Mouse (Mus musculus) heart, adult 8-10 months (tissue): ENCODE results near the gene Casp2. TPM values are rescaled to one million over a fixed set of nuclear protein-coding genes. Genes with fewer than 3 reads are reported as not detected.

Experiments
- DNase-seq: peaks from one replicate; pipeline ENCODE4 v3.0.0; 2022; ENCODE audit warnings: low spot score
- total RNA-seq, 4 experiments: library from RNA; stranded (reverse); gene quantifications; 2 replicates each; pipeline ENCODE4 v1.2.4; 2022

Gene Casp2
- total RNA-seq = 1 to 10 TPM; 6.3 to 9.6 (median 7.5) TPM

DNA sequence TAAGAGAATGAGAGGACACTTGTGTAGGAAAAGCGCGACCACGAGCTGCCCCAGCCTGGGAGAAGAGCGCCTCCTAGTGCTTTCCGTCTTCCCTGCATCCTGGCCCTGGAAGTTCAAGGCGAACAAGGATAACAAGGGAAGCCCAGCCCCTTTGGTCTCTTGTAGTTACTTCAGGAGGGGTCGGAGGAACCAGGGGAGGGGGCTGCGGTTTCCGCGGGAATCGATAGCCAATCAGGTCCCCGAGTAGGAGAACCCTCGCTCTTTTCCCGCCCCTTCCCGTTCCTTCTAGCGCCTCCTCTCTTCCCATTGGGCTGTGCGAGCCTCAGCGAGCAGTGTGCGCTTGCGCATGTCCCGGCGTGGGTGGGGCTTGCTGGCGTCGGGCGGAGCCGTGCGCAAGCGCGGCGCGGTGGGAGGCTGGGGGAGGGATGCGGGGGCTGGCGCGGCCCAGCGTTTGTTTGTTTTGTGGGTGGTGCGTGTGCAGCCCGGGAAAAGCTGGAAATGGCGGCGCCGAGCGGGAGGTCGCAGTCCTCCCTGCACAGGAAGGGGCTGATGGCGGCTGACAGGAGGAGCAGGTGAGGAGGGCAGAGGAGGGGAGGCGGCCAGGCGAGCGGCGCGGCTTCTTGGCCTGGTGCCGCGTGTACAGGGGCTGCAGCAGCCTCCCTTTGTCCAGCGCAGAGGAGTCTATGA, at the start of gene Casp2:
TSS of gene Casp2 (plus strand) at position 360 of the 687 bp plus-strand sequence.
- peak; percentile 98 for DNase-seq

DNA sequence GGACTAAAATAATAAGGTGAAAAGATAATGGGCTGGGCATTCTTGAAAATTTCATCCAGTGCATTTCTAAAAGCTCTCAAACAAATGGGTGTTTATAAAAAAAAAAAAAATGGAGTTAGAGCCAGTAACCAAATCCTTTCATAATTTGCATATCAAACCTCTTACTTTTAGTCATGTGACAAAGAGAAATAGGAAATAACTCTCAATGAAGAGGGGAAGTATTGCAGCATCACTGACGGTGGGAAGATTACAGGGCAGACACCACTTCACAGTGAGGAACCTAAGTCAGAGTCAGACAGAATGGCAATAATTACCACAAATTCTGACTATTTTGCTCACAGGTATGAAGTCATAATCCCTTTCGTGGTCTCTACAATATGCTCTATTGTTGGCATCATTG, 49.8 kb upstream of the Casp2 start, which contains the start of gene Tas2r144:
TSS of gene Tas2r144 (plus strand) at position 301 of the 400 bp plus-strand sequence.
- no peak for DNase-seq

DNA sequence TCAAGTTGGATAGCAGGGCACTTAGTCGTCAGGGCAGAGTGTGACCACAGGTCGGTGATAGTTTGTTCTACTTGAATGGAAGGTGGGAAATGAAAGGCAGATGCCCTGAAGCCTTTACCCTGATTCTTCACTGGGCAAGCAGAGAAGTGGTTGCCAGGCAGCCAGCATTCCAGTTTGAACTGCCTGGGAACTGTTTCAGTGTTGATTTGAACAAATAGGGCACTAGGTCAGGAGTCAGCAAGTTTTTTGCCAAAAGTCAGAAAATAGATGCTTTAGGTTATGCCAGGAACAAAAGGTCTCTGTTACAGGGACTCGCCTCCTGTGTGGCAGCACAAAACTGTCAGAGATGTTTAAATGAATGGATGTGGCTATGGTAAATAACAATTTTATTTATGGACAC, 42.5 kb upstream of the Casp2 start:
- no peak for DNase-seq

DNA sequence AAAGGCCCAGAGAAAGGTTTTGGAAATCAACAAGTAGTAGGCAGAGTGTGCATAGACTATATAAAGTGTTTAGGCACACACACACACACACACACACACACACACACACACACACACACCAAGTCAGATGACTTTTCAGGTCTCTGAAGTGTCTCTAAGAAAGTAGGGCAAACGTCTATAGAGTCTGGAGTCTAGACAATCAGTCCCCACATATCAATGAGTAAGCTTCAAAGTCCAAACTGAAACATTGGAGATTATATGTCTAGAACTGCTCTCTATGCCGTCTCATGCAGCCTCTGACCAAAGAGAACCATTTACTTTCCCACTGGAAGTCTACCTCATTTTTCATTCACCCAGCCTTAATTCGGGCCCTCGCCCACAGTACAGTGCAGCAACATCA, 39.7 kb upstream of the Casp2 start:
- DNase-seq = no peak

DNA sequence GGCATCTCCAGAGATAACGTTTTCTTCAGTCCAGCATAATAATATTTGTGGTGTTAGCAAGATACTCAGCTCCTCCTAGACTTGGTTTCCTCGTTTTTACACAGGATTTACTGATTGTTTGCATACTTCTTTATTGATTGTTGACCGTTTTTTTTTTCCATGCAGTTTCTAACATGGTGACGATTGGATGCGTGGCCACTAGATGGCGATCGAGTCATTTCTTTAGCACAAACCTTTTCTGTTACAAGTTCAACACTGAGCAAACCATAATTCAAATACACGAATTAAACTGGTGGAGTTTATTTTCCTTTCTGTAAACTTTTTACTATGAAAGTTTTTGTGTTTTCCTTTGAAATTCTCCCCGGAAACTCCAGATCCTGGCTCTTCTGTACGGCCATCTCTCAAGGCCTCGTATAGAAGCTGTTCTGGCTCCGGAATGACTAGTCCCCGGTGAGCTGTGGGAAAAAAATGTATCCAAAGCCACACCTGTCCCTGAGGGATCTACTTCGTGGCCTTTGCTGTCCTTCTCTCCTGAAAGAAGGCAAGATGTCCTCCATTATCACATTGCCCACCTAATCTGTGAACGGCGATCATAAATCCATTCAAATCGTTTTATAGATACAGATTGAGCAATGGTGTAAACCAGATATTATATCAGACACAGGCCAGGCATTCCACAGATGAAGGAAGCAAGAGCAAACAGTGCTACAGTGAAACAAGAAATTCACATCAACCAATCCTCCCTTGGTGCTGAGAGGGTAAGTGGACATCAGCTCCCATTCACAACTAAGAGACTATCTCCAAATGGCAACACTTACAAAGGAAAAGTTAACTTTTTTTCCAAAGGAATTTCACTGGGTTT, 37.3 kb upstream of the Casp2 start:
- DNase-seq = peak; percentile 64

DNA sequence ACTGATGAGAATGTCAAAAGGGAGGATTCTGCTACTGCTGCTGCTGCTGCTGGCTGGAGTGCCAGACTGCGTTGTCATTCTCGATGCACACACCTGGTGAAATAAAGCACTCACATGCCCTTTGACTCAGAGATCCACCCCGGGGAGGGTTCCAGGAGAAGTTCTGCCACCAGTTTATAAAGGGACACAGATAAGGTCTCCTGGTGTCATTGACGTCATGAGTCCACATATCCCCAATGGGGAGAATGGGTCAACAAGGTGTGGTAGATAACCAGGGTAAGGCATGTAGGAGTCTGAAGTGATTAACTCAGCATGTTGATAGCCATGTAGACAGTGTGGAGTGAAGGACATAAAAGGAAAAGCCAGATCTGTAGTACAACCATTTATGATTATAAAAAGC, 35.2 kb upstream of the Casp2 start:
- DNase-seq = no peak

DNA sequence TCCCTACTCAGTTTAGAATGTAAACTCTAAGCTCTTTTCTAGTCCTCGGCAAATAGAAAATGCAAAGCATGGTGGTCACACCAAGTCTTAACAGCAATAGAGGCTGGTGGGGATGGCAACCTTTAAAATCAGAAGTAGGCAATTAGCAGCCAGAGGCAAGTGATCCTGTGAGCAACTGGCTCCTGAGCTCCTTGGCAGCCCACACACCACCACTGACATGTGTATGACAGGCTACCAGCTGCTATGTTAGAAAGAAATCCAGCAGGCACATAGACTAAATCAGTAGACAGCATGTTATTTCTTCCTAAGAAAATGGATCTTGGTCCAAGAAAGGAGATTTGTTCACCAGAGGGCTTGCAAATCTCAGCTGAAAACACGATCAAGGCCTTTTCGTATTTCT, 33.6 kb upstream of the Casp2 start:
- DNase-seq = no peak

DNA sequence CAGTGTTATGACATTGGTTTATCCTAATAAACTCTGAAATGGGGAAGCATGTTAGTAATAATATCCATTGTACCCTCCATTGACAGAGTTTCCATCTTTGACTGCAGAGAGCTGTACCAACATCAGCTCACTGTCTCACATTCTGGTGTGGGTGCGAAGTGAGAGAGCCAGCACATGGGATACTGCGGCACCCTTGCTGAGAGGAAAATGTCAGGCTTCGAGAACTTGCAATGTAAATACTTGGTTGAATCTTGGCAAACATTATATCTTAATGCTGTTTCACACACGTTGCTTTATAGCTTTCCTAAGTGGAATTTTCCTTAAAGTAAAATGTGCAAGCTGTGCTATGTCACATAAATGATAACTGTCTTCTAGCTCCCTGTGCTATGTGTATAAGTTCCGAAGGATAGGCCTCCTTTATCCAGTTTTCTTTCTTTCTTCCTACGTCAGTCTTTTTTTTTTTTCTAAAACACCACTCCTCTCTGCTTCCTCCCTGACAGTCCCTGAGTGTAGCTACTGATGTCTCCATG, 27.4 kb upstream of the Casp2 start:
- DNase-seq = no peak

DNA sequence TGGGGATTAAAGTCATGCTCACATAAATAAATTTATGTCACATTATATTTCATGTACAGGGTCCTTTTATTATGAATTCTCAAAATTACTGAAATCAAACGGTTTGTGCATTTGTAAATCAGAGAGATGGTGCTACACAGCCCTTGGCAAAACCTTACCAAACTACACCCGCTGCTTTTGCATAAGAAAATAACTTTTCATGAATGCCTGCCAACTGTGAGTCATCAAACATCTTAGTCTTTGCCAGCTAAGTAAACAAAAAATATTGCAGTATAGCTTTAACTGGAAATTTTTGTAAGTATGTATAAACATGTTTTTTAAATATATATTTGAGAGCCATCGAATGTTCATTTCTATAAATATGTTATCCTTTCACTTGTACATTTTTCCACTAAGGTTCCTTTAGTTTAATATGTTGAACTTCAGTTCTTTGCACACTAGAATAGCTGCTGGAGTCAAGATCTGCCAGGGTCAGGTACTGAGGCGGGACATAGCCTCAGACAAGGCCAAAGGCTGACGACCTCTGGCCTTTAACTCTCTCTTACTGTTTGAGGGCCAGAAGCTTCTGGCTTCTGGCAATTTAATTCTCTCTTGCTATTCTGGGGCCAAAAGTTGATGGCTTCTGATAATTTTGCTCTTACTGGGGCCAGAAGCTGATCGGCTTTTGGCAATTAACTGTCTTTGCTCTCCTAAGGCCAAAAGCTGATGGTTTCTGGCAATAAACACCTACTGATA, 23.3 kb upstream of the Casp2 start:
- DNase-seq = no peak

DNA sequence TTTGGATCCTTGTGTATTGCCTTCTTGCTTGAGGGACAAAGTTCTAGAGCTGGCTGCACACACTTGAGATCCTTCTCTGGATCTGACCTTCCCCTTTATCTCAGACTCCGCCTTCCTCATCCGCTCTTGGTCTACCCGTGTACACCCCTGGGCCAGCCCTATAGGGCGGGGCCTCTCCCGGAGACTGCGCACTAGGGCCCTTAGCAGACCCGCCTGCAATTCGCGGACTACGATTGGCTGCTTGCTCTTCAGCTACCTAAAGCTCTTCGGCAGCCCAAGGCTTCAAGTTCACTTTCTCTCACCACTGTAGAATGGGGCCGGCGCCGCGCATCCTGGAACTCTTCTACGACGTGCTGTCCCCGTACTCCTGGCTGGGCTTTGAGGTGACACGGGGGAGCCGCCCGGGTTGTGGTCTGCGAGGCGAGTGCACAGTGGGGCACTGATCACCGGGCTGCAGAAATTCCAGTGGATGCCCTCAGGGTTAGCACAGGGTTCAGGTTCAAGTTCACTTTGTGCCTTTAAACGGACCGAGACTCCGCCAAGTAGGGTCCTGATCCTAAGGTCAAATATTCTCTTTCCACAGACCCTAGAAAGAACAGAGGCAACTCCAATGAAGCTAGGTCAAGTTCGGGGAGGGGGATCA, 19.0 kb upstream of the Casp2 start, which contains the start of gene Gstk1:
TSS of gene Gstk1 (plus strand) at position 225 of the 643 bp plus-strand sequence.
- DNase-seq = peak; percentile 87

DNA sequence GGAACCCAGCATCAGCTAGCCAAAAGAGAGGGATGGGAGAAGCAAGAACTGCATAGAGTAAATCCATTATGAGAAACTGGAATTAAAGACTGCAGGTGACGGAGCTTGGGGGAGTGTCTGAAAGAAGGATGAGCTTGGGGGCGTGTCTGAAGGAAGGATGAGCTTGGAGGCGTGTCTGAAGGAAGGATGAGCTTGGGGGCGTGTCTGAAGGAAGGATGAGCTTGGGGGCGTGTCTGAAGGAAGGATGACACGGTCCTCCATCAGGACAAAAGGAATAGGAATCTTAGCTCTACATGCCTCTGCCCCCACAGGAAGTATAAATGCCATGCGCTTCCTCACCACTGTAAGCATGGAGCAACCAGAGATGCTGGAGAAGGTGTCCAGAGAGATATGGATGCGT, 17.6 kb upstream of the Casp2 start:
- no peak for DNase-seq

DNA sequence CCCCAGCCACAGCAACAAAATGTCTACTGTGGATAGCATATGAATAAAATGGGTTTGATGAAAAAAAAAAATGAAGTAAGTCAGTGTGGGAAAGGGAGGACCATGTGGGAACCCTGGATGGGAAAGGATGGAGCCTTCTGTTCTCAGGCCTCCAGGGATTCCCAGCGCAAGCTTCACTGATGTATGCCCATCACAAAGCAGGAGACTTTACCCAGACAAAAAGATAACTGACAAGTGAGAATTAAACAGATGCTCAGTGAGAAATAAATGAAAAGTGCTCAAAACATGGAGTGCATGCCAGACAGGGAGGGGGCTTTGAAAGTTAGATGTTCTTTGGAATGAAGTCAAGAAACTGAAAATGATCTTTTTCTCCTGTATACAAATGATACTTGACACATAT, 16.8 kb upstream of the Casp2 start:
- no peak for DNase-seq

DNA sequence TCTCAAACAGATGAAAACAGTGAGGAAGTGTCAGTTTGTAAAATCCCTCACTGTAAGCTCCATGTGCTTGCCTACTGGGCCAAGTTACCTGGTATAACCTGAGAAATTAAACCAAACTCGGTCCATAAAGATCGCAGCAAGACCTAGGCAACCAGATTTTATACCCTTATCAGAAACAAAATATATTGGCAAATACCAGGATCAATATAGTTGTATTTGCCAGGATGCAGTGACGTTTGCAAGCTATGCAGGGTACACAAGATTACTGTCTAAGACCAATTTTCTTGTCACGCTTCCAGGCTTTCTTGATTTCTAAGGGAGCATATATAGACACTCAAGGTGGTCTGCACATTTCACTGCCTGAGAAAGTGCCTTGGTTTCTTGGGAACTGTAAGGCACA, 13.0 kb upstream of the Casp2 start:
- DNase-seq = no peak

DNA sequence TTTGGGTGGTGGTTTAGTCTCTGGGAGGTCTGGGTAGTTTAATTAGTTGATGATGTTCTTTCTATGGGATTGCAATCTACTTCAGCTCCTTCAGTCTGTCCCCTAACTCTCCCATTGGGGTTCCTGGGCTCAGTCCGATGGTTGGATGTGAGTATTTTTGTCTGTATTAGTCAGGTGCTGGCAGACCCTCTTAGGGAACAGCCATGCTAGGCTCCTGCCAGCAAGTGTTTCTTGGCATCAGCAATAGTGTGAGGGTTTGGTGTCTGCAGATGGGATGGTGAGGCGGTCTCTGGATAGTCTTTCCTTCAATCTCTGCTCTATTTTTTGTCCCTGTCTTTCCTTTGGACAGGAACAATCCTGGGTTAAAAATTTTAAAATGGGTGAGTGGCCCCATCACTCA, 11.7 kb upstream of the Casp2 start:
- DNase-seq = no peak

DNA sequence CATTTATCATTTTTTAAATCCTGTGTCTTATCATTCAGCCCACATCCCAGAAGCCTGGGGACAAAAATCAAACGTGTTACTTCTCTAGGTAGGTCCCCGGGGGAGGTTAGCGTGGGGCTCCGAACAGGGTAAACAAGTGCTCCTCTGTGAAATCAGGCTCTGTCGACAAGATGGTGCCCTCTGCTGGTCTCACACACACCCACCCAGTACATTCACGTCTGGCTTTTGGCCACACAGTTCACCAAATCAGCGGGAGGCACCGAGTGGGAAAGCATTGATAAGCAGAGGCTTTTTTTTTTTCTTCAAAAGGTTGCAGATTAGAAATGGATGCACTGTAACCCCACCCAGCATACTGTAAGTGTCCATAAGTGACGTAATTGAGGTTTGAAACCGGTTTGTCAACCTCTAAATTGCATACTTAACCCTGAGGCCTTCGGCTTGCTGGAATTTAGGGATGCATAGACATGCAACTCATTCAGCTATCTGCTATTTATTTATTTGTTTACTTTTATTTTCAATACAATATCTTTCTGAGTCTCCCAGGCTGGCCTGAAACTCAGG, 7.4 kb upstream of the Casp2 start:
- peak; percentile 61 for DNase-seq

DNA sequence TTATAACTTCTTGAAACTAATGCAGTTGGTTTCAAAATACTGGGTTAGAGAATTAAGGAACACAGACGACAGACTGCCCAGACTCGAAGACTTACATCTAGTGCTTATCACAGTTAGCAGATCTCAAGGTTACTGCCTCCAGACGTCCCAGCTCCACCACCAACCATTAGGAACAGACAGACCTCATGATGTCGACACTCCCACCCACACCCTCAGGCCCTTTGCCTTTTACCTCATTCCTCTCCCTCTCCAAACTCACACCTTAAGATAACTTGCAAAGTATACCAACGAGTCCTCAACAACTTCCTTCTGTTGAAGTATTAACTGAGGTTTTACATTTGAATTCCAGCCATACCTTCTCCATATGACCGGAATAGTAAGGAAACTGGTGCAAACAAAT, 4.4 kb upstream of the Casp2 start:
- no peak for DNase-seq

DNA sequence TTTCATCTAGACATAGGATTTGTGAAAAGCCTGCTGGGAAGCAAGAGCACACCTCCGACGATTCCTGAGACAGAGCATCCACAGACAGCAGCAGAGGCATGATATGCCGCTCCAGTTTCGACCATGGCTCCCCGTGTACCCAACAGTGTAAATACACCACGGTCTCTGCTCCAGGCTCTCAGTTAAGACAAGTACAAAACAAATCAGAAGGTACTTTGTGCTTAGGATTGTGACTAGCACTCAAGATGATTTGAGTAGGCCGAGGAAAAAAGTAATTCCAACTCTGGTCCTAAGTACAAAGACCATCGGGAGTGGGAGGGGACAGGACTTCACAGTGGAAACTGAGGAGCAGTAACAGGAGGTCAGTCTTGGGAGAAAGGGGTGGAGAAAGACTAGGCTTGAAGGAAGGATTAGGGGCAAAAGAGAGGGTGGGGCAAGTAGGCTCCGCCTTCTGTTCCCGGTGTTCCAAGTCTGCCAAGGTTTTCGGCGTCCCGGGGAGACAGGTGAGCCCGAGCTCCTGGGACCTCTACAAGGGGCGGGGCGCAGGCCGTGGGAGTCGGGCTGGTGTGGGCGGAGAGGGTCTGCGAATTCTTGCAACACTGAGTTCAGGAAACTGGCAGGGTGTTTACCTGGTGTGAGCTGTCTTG, 3.1 kb upstream of the Casp2 start, which contains the start of gene Tmem139:
TSS of gene Tmem139 (plus strand) at position 447 of the 647 bp plus-strand sequence.
- DNase-seq = no peak

DNA sequence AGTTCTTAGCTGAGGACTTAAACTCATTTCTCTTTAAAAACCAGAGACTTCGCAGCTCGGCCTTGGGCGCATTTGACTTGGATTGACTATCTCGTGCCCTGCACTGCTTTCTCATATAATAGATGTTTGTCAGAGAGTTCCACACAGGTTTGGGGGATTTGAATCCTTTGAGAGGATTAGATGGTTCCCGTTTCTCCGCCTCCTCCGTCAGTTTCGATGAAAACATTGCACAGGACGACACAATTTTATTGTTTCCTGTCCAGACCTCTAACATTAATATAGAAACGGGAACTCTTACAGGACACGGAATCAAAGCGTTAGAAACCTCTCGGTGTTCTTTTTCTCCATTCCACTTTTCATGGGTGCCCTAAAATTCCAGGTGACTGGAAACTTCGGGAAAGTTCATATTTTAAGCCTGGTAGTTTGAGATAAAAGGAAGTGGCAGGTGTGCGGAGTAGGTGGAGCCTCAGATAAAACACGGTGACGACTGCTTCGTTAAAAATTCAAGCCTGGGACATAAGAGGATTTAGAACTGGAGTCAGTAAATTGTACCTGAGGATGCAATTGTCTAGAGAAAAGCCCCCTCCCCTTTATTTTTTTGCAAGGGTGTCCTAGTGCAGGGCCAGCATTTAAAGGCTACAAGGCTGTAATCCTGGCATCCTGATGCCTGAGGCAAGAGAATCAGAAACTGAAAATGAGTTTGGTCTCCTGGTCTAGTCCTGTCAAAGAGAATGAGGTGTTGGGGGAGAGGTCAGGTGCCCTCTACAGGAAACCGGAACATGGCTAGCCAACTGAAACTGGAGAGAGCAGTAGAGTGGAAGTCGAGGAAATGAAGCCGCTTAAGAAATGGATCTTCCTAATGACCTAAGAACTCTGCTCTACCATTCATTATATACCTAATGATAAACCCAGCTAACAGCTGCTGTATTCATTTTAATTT, 876 bp downstream of the Casp2 start:
- DNase-seq = no peak

DNA sequence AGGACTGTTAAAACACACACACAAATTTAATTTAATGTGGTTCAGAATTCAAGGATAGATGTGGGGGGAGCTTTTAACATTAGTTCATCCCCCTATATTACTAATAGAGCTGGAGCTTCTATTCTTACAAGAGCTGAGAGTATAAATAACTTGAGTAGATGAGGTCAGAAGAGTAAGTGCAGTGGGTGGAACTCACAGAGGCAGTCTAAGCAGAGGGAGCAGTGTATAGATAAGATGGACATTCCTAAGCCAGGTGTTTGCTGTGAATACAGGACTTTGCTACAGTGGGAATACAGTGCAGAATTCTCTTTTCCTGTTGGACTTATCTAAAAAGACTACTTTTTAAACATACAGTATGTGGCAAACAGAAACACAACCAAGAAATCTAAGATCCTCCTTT, 6.0 kb downstream of the Casp2 start:
- DNase-seq = no peak
